Mouse (Mus musculus): ENCODE measurements around the gene Podxl. TPM values are rescaled to one million over a fixed set of nuclear protein-coding genes. Genes with fewer than 3 reads are reported as not detected.

Podxl gene
- polyA plus RNA-seq, 1 experiment from 2014 or later = 5.8 TPM

DNA sequence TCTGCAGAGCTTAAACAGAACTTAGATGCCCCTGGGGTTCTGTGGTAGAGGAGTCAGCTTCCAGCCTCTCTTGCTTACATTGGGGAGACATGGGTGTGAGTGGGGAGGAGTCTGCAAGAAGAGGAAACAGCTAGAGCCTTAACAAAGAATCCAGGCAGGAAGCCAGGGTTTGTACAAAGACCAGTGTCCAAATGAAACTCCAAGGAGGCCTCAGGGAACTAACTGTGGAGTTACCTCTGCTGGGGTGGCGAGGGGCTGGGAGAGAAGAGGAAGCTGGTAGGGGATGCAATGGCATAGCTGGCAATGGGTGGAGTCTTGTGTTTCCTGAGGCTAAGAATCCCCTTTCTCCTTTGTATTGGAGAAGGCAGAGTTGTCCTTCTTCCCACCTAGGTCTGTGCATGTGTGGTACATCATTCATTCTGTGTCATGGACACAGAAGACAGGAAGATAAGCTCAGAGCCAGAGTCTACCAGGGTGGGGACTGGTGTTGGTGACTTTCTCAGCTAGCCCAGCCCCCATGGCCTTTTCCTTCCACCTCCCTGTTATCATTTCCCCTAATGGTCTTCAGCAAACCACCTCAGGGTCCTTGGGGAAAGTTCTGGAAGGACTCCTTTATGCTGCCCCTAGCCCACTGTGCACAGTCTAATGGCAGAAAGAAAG is 28.9 kb upstream of the Podxl start:
- Histone ChIP-seq H3K4me3 (replicated peaks) (no peak overlapping the region), H3K27me3 (no peaks in the 10 kb centered on the region), H3K4me1 (replicated peaks) (peaks cover 12% of the 10 kb centered on the region), H3K9me3 (no peaks in the 10 kb centered on the region), H3K9ac (replicated peaks) (no peak overlapping the region), H3K4me2 (no peak overlapping the region), H3K27ac (no peak overlapping the region), H3K36me3 (no peaks in the 10 kb centered on the region)
- no peak for ATAC-seq (ENCODE audit: insufficient number of reproducible peaks, insufficient read depth, low FRiP score, low TSS enrichment, low read depth)
- WGBS = 64% methylated on average over 1 of the region's 1 CpGs

DNA sequence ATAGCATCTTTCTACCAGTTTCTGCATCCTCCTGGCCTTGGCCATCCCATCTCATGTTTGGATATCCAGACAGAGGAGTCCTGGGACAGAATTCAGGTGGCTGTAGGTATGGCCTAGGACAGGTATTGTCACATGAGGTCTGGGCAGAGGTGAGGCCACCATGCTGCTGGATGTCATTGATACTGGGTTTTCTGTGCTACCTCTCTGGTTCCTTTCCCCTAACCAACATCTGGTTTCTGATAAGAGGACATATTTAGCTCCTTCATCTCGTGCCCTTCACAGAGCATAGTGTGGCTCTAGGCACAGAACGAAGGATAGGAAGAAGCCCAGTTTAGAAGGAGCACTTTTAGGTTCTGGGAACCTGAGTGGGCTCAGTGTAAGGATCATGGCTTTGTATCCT is 28.3 kb upstream of the Podxl start:
- WGBS = 79% methylated on average over 2 of the region's 2 CpGs
- no peak overlapping the region for H3K9ac ChIP-seq (replicated peaks)
- ATAC-seq (ENCODE audit: insufficient number of reproducible peaks, insufficient read depth, low FRiP score, low TSS enrichment, low read depth) = no peak
- H3K4me3 ChIP-seq (replicated peaks) = no peak overlapping the region
- H3K4me1 ChIP-seq (replicated peaks) = peaks cover 11% of the 10 kb centered on the region
- H3K4me2 ChIP-seq = no peak overlapping the region
- no peaks in the 10 kb centered on the region for H3K36me3 ChIP-seq
- H3K27ac ChIP-seq = no peak overlapping the region
- H3K9me3 ChIP-seq = no peaks in the 10 kb centered on the region
- no peaks in the 10 kb centered on the region for H3K27me3 ChIP-seq

DNA sequence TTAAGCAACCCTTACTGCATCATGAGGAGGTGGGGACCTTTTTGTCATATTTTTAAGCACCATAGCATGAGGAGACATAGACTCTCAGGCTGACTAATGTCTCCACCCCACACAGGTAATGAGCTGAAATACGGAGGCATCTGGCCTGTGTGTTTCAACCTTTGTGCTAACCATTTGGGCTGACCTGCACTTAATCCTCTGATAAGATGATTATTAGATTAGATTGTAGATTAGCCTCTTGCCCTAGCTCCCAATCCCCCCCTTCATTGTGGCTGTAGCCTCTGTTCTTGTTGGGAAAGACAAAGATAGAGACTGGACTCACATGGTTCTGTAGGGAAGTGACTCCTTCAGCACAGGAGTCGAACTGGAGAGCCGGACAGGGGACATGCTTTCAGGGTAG is 27.9 kb upstream of the Podxl start:
- H3K9me3 ChIP-seq = no peaks in the 10 kb centered on the region

DNA sequence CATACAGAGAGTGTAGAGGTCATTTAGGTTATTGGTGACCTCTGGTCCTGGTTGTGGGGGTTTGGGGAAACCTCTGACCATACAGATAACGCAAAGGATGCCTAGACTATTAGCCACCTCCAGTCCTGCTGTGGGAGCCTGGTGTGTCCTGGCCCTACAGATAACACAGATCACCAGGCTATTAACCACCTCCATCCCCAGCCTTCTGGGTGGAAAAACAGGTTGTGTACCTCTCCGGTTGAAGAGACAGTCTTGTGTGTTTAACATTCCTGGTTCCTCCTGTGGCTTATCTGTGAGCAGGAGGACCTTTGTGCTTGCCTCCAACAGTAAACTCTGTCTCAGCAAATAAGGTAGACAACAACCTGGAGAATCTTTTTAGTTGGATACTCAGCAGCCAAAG is 27.0 kb upstream of the Podxl start:
- Histone ChIP-seq H3K27ac (no peak overlapping the region), H3K4me2 (no peak overlapping the region), H3K9ac (replicated peaks) (no peak overlapping the region), H3K4me3 (replicated peaks) (no peak overlapping the region), H3K27me3 (no peaks in the 10 kb centered on the region), H3K36me3 (no peaks in the 10 kb centered on the region), H3K4me1 (replicated peaks) (no peaks in the 10 kb centered on the region), H3K9me3 (no peaks in the 10 kb centered on the region)
- ATAC-seq (ENCODE audit: insufficient number of reproducible peaks, insufficient read depth, low FRiP score, low TSS enrichment, low read depth) = no peak
- 74% methylated on average over 2 of the region's 2 CpGs for WGBS

More for the DNA sequence above, 27.9 kb upstream of the Podxl start:
- H3K4me3 ChIP-seq (replicated peaks) = no peak overlapping the region
- no peak for ATAC-seq (ENCODE audit: insufficient number of reproducible peaks, insufficient read depth, low FRiP score, low TSS enrichment, low read depth)
- WGBS = 74% methylated on average over 3 of the region's 3 CpGs
- no peak overlapping the region for H3K27ac ChIP-seq
- H3K4me2 ChIP-seq = no peak overlapping the region
- no peaks in the 10 kb centered on the region for H3K27me3 ChIP-seq
- H3K36me3 ChIP-seq = no peaks in the 10 kb centered on the region
- peaks cover 6% of the 10 kb centered on the region for H3K4me1 ChIP-seq (replicated peaks)
- H3K9ac ChIP-seq (replicated peaks) = no peak overlapping the region

DNA sequence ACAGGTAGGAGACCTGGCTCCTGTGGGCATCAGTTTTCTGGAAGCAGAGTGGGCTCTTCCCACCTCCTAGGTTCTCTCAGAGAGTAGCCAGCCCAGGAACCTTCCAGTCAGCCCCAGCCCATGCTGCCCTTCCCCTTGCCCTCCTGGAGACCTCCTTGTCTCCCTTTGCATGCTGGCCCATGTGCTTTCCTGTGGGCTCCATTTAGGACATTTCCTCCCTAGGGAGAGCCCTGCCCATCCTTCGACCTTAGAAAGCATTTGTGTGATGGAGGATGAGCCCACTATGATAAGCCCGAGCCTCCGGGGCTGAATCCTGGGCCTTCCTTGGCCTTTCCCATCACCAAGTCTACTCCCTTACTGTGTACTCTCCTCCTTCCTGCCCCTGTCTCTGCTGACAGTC is 25.5 kb upstream of the Podxl start:
- 81% methylated on average over 3 of the region's 3 CpGs for WGBS

DNA sequence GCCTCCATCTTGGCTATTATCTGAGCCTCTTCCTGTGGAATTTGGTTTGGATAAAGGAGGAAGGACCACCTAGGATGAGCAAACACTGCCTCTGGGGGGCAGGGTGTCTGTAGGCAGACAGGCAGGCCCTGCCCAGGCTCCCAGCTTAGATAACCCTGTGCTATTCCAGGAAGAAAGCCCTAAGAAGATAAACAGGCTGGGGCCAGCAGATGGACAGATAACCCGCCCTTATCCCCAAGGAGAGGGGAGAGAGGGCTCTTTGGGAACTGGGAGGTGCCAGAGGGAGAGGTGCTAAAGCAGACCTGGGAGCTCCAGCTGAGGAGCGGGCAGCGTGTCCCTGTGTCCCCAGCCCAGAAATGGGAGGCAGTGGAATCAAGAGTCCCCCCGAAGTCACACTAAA is 23.9 kb upstream of the Podxl start:
- H3K27ac ChIP-seq = no peak overlapping the region
- WGBS = 40% methylated on average over 4 of the region's 4 CpGs
- H3K4me1 ChIP-seq (replicated peaks) = no peaks in the 10 kb centered on the region

More for the DNA sequence above, 25.5 kb upstream of the Podxl start:
- H3K4me3 ChIP-seq (replicated peaks) = no peak overlapping the region
- H3K27ac ChIP-seq = no peak overlapping the region
- H3K4me2 ChIP-seq = no peak overlapping the region
- no peaks in the 10 kb centered on the region for H3K27me3 ChIP-seq
- H3K9ac ChIP-seq (replicated peaks) = no peak overlapping the region
- no peaks in the 10 kb centered on the region for H3K36me3 ChIP-seq
- H3K4me1 ChIP-seq (replicated peaks) = no peaks in the 10 kb centered on the region
- no peaks in the 10 kb centered on the region for H3K9me3 ChIP-seq
- no peak for ATAC-seq (ENCODE audit: insufficient number of reproducible peaks, insufficient read depth, low FRiP score, low TSS enrichment, low read depth)

DNA sequence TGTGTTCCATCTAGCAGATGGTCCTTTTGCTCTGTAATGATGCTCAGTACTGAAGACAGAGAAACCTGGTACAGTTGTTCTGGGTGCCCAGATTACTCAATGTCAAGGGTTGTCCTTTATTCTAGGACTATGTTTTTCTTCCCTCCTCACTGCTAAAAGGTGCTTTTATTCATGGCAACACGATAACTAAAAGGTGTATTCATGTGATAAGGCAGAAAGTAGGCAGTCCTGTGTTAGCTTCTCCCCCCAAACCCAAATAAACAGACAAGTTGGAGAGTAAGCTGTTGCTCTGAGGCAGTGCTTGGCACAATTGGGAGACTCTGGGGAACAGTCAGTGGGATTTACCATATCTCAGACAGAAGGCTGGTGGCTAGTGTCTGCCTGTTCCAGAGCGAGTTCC is 22.3 kb upstream of the Podxl start:
- no peaks in the 10 kb centered on the region for H3K9me3 ChIP-seq
- H3K27me3 ChIP-seq = no peaks in the 10 kb centered on the region
- no peak overlapping the region for H3K4me3 ChIP-seq (replicated peaks)
- no peak for ATAC-seq (ENCODE audit: insufficient number of reproducible peaks, insufficient read depth, low FRiP score, low TSS enrichment, low read depth)
- no peak overlapping the region for H3K27ac ChIP-seq
- 80% methylated on average over 2 of the region's 2 CpGs for WGBS
- H3K9ac ChIP-seq (replicated peaks) = no peak overlapping the region
- H3K4me1 ChIP-seq (replicated peaks) = no peaks in the 10 kb centered on the region
- H3K4me2 ChIP-seq = no peak overlapping the region
- no peaks in the 10 kb centered on the region for H3K36me3 ChIP-seq

More for the DNA sequence above, 23.9 kb upstream of the Podxl start:
- no peaks in the 10 kb centered on the region for H3K36me3 ChIP-seq
- H3K27me3 ChIP-seq = no peaks in the 10 kb centered on the region
- no peaks in the 10 kb centered on the region for H3K9me3 ChIP-seq
- no peak for ATAC-seq (ENCODE audit: insufficient number of reproducible peaks, insufficient read depth, low FRiP score, low TSS enrichment, low read depth)
- H3K9ac ChIP-seq (replicated peaks) = no peak overlapping the region
- no peak overlapping the region for H3K4me2 ChIP-seq
- no peak overlapping the region for H3K4me3 ChIP-seq (replicated peaks)

DNA sequence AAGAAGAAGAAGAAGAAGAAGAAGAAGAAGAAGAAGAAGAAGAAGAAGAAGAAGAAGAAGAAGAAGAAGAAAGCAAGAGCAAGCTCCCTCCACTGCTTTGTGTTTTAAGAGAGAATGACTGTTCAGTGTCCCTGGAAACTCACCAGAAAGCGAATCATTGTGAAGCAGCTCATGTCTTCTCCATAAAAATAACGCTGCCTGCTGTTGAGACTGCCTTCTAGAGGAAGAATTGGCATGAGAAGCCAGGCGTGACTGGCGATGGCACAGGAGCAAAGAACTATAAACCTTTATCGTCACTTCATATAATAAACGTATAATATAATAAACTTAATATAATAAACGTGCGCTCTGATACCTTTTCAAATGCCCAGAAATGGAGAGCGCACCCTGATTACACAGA is 12.4 kb upstream of the Podxl start:
- ATAC-seq (ENCODE audit: insufficient number of reproducible peaks, insufficient read depth, low FRiP score, low TSS enrichment, low read depth) = no peak
- Histone ChIP-seq H3K4me2 (no peak overlapping the region), H3K27ac (no peak overlapping the region), H3K27me3 (0 out of 2 replicates have a peak, but pooled peaks cover 10% of the 10 kb centered on the region), H3K36me3 (no peaks in the 10 kb centered on the region), H3K4me1 (replicated peaks) (no peaks in the 10 kb centered on the region), H3K9ac (replicated peaks) (no peak overlapping the region), H3K9me3 (peaks cover 3% of the 10 kb centered on the region; the same call in 1 of the 2 replicates), H3K4me3 (replicated peaks) (no peak overlapping the region)
- 87% methylated on average over 9 of the region's 9 CpGs for WGBS

DNA sequence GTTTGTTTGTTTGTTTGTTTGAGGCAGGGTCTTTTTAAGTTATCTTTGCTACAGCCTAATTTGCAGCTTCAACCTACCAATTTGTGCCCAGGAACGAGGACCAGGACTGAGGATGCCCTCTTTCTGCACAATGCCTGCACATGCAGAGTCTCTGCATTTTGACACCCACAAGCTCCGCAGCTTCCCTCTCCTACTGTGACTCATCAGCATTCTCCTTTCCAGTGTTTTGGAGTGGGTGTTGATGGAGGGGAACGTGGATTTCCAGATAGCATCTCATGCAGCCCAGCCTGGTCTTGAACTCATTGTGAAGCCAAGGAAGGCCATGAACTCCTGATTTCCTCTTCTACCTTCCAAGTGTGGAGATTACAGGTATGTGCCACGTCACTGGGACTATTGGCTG is 11.3 kb upstream of the Podxl start:
- H3K27me3 ChIP-seq = peaks cover 16% of the 10 kb centered on the region; the same call in 1 of the 2 replicates
- H3K9ac ChIP-seq (replicated peaks) = no peak overlapping the region
- H3K4me3 ChIP-seq (replicated peaks) = no peak overlapping the region
- no peaks in the 10 kb centered on the region for H3K36me3 ChIP-seq
- H3K4me1 ChIP-seq (replicated peaks) = no peaks in the 10 kb centered on the region
- no peak overlapping the region for H3K27ac ChIP-seq
- WGBS = 61% methylated on average over 4 of the region's 4 CpGs
- ATAC-seq (ENCODE audit: insufficient number of reproducible peaks, insufficient read depth, low FRiP score, low TSS enrichment, low read depth) = no peak
- H3K4me2 ChIP-seq = no peak overlapping the region
- no peaks in the 10 kb centered on the region; the same call in 1 of the 2 replicates for H3K9me3 ChIP-seq

DNA sequence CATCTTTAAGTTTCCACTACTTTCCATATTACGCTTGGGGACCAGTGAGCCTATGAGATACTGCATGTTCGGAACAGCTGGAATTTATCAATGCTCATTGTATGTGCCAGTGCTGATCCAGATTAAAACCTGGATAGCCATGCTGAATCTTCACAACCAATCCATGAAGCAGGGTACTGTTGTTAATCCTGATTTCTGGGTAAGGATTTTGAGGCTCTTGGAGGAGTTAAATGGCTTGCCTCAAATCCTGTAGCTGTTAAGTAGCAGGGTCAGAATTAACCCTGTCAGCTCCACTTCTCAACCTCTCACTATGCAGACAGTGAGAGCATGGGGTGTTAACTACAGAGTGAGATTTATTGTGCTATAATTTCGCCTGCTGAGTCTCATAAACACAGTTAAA is 7.7 kb upstream of the Podxl start:
- Histone ChIP-seq H3K27ac (no peak overlapping the region), H3K4me3 (replicated peaks) (no peak overlapping the region), H3K36me3 (no peaks in the 10 kb centered on the region), H3K9me3 (no peaks in the 10 kb centered on the region), H3K4me1 (replicated peaks) (no peaks in the 10 kb centered on the region), H3K9ac (replicated peaks) (no peak overlapping the region), H3K4me2 (no peak overlapping the region), H3K27me3 (peaks cover 44% of the 10 kb centered on the region)
- 54% methylated on average over 3 of the region's 3 CpGs for WGBS
- no peak for ATAC-seq (ENCODE audit: insufficient number of reproducible peaks, insufficient read depth, low FRiP score, low TSS enrichment, low read depth)

DNA sequence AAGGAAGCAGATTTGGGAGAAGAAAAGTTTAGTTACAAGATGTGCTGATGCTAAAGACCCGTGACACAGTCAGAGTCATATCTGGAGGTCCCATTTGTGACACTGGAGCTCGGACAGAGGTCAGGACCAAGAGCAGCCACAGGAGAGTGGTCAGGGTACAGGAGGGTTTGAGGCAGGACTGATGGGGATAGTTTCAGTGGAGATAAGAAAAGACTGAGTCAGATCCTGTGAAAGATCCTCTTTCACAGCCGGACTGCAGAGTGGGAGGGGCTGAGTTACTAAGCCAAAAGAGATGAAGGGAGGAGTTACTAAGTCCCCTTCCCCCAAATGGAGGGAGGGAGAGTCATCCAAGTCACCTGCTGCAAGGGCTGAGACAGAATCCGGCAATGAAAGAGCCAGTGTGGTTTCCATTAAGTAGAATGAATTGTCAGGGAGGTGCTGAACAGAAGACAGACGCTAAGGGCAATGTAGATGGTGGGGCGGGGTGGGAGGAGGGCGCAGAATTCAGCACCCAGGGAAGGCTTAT is 4.4 kb upstream of the Podxl start:
- Histone ChIP-seq H3K27me3 (peaks cover 76% of the 10 kb centered on the region), H3K36me3 (no peaks in the 10 kb centered on the region)

DNA sequence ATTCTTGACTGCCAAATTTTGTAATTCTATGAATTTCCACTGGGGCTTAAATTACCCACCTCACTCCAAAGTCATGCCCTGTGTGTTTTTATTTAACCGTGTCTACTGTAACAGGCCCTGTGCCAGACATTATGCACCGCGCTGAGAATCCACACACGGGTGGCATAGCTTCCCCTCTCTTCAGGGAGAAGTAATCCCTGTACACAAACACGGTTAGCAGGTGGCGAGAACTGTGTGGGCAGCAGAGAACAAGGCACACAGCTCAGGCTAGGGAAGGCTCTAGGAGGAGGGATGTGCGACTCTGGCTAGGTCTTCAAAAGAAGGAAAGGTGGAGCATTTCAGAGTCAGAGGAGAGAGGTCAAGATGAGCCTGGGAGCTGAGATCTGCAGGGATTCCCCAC is 3.4 kb upstream of the Podxl start:
- H3K9me3 ChIP-seq = no peaks in the 10 kb centered on the region
- H3K4me2 ChIP-seq = no peak overlapping the region
- 37% methylated on average over 7 of the region's 7 CpGs for WGBS
- H3K27ac ChIP-seq = no peak overlapping the region
- no peak overlapping the region for H3K9ac ChIP-seq (replicated peaks)
- H3K27me3 ChIP-seq = peaks cover 80% of the 10 kb centered on the region
- H3K36me3 ChIP-seq = no peaks in the 10 kb centered on the region
- no peak overlapping the region for H3K4me3 ChIP-seq (replicated peaks)
- ATAC-seq (ENCODE audit: insufficient number of reproducible peaks, insufficient read depth, low FRiP score, low TSS enrichment, low read depth) = no peak
- peaks cover 25% of the 10 kb centered on the region; the same call in 1 of the 2 replicates for H3K4me1 ChIP-seq (replicated peaks)

More for the DNA sequence above, 4.4 kb upstream of the Podxl start:
- no peak overlapping the region for H3K27ac ChIP-seq
- peaks cover 16% of the 10 kb centered on the region; the same call in 1 of the 2 replicates for H3K4me1 ChIP-seq (replicated peaks)
- 25% methylated on average over 7 of the region's 7 CpGs for WGBS
- H3K9me3 ChIP-seq = no peaks in the 10 kb centered on the region
- no peak for ATAC-seq (ENCODE audit: insufficient number of reproducible peaks, insufficient read depth, low FRiP score, low TSS enrichment, low read depth)
- no peak overlapping the region for H3K4me3 ChIP-seq (replicated peaks)
- no peak overlapping the region for H3K9ac ChIP-seq (replicated peaks)
- no peak overlapping the region for H3K4me2 ChIP-seq
